Mouse (Mus musculus) testis, adult 2 months (tissue): ENCODE results near the gene Usf2. TPM values are rescaled to one million over a fixed set of nuclear protein-coding genes. Genes with fewer than 3 reads are reported as not detected.

Experiments used
- H3K27ac ChIP-seq: fragments of 200-500 bp; 2 replicates; pipeline ENCODE4 v1.5.1; 2012; ENCODE audit warnings: low read depth, low read length; ENCODE audit not compliant: control insufficient read depth, insufficient read depth
- H3K27me3 ChIP-seq: fragments of 200-500 bp; 2 replicates; pipeline ENCODE4 v1.6.1; 2012; ENCODE audit warnings: mild to moderate bottlenecking, low read length, moderate library complexity; ENCODE audit not compliant: control insufficient read depth, insufficient read depth
- H3K36me3 ChIP-seq: fragments of 200-500 bp; 2 replicates; pipeline ENCODE4 v1.6.1; 2012; ENCODE audit warnings: mild to moderate bottlenecking, low read length; ENCODE audit not compliant: control insufficient read depth, insufficient read depth
- H3K4me1 ChIP-seq: fragments of 200-500 bp; 2 replicates; pipeline ENCODE4 v1.6.1; 2012; ENCODE audit warnings: low read length; ENCODE audit not compliant: control insufficient read depth, insufficient read depth
- H3K4me3 ChIP-seq: fragments of 200-500 bp; 2 replicates; pipeline ENCODE4 v1.5.1; 2012; ENCODE audit warnings: low read depth, mild to moderate bottlenecking, low read length, moderate library complexity, mixed read lengths; ENCODE audit not compliant: control insufficient read depth
- CTCF ChIP-seq: fragments of 200-500 bp; IDR thresholded peaks from 2 replicates; pipeline ENCODE4 v1.5.1; 2012; ENCODE audit warnings: low read depth, mild to moderate bottlenecking, inconsistent platforms, low read length, moderate library complexity; ENCODE audit not compliant: control insufficient read depth, insufficient read depth, insufficient replicate concordance
- POLR2A ChIP-seq: fragments of 200-500 bp; IDR thresholded peaks from 2 replicates; pipeline ENCODE4 v1.6.1; 2012; ENCODE audit warnings: low read depth, mild to moderate bottlenecking, inconsistent platforms, low read length, moderate library complexity; ENCODE audit not compliant: control insufficient read depth
- polyA plus RNA-seq: library from polyadenylated mRNA; depleted of rRNA; stranded (reverse); fragments of >200 nt; gene quantifications from 2 replicates; pipeline ENCODE4 v1.2.3, GENCODE M21; 2012

Usf2 gene
- polyA plus RNA-seq, 1 experiment: 27.0 TPM

GRCm38 (mm10) chr7:30968611-30969010 is 12.0 kb upstream of the Usf2 start:
- Histone ChIP-seq H3K27ac (peak overlapping the region; percentile 70), H3K36me3 (no peaks in the 10 kb centered on the region), H3K4me3 (no peak overlapping the region), H3K27me3 (no peaks in the 10 kb centered on the region), H3K4me1 (peaks cover 15% of the 10 kb centered on the region)
- TF ChIP-seq POLR2A: 0 out of 2 replicates have a peak, but pooled peaks have one; percentile 20
- no peak for TF ChIP-seq CTCF

GRCm38 (mm10) chr7:30966657-30967056 is 10.1 kb upstream of the Usf2 start:
- TF ChIP-seq CTCF (no peak), POLR2A (no peak)
- H3K4me1 ChIP-seq: peaks cover 7% of the 10 kb centered on the region
- H3K27me3 ChIP-seq: no peaks in the 10 kb centered on the region
- H3K27ac ChIP-seq: peak overlapping the region; percentile 22
- H3K4me3 ChIP-seq: no peak overlapping the region
- H3K36me3 ChIP-seq: no peaks in the 10 kb centered on the region

GRCm38 (mm10) chr7:30965677-30966076 is 9.1 kb upstream of the Usf2 start:
- Histone ChIP-seq H3K36me3 (no peaks in the 10 kb centered on the region), H3K4me3 (no peak overlapping the region), H3K27ac (peak overlapping the region; percentile 69), H3K27me3 (no peaks in the 10 kb centered on the region), H3K4me1 (peaks cover 7% of the 10 kb centered on the region)
- TF ChIP-seq CTCF (no peak), POLR2A (no peak)

GRCm38 (mm10) chr7:30964366-30964765 is 7.8 kb upstream of the Usf2 start:
- no peak overlapping the region for H3K4me3 ChIP-seq
- peak overlapping the region; percentile 55; the same call in 1 of the 2 replicates for H3K27ac ChIP-seq
- TF ChIP-seq POLR2A: no peak
- no peak for TF ChIP-seq CTCF
- H3K4me1 ChIP-seq: peaks cover 7% of the 10 kb centered on the region
- H3K36me3 ChIP-seq: no peaks in the 10 kb centered on the region
- no peaks in the 10 kb centered on the region for H3K27me3 ChIP-seq

- Histone ChIP-seq H3K27ac (no peak overlapping the region), H3K27me3 (no peaks in the 10 kb centered on the region), H3K36me3 (no peaks in the 10 kb centered on the region), H3K4me1 (peaks cover 11% of the 10 kb centered on the region), H3K4me3 (no peak overlapping the region)
- TF ChIP-seq CTCF (no peak), POLR2A (no peak)
These were observed 6.3 kb upstream of the Usf2 start for GRCm38 (mm10) chr7:30962862-30963261.

GRCm38 (mm10) chr7:30959786-30960349 is 3.3 kb upstream of the Usf2 start:
- H3K4me3 ChIP-seq: no peak overlapping the region
- H3K36me3 ChIP-seq: no peaks in the 10 kb centered on the region
- no peaks in the 10 kb centered on the region for H3K27me3 ChIP-seq
- no peak overlapping the region for H3K27ac ChIP-seq
- TF ChIP-seq CTCF (no peak), POLR2A (no peak)
- peaks cover 12% of the 10 kb centered on the region for H3K4me1 ChIP-seq

- no peak for TF ChIP-seq POLR2A
- TF ChIP-seq CTCF: no peak
- Histone ChIP-seq H3K36me3 (no peaks in the 10 kb centered on the region), H3K4me3 (no peak overlapping the region), H3K27ac (no peak overlapping the region), H3K27me3 (no peaks in the 10 kb centered on the region), H3K4me1 (peaks cover 12% of the 10 kb centered on the region)
These were observed 2.4 kb upstream of the Usf2 start for GRCm38 (mm10) chr7:30958866-30959487.

GRCm38 (mm10) chr7:30958109-30958865 is 1.7 kb upstream of the Usf2 start:
- H3K36me3 ChIP-seq: no peaks in the 10 kb centered on the region
- H3K4me1 ChIP-seq: peaks cover 10% of the 10 kb centered on the region
- TF ChIP-seq CTCF (no peak), POLR2A (no peak)
- H3K27me3 ChIP-seq: no peaks in the 10 kb centered on the region
- peak overlapping the region; percentile 83 for H3K4me3 ChIP-seq
- peak overlapping the region; percentile 74; the same call in 1 of the 2 replicates for H3K27ac ChIP-seq
